Comparison of ENCODE assay signal across 8 mouse cellular contexts in genomic region chr8:72136302-72136978, GRCm38 (mm10). TPM values are rescaled to one million over a fixed set of nuclear protein-coding genes. Genes with fewer than 3 reads are reported as not detected.
DNase-seq lines count a peak whose midpoint lies in the region; ATAC-seq and TF ChIP-seq lines count a peak whose summit lies in the region.

No protein-coding gene starts in this region.

- peak in 1 of 2 experiments; percentile 18 for DNase-seq in left cerebral cortex, adult 2 months (ENCODE audit: extremely low spot score in 1 of 2, low spot score in 2 of 2)
- DNase-seq in left cerebral cortex, adult 11 months (ENCODE audit: low spot score), result no peak
- DNase-seq in embryo, embryonic 10.5 days (ENCODE audit: low spot score), result peak; percentile 93
- DNase-seq in heart, adult 8-10 months (ENCODE audit: low spot score), result peak; percentile 91
- peak; percentile 90 for DNase-seq in kidney, adult 2 months
- peak; percentile 59 for DNase-seq in lung, adult 2 months
- peak; percentile 86 for DNase-seq in thymus, adult 2 months

- no peaks in the 10 kb centered on the region for H3K36me3 ChIP-seq in kidney, adult 2 months (ENCODE audit: control insufficient read depth, insufficient read depth, low read length)
- peaks cover 14% of the 10 kb centered on the region for H3K36me3 ChIP-seq in neural tube, embryonic 14.5 days (ENCODE audit: control insufficient read depth, insufficient read depth, low read length)
- peaks cover 18% of the 10 kb centered on the region for H3K36me3 ChIP-seq in thymus, adult 2 months (ENCODE audit: control insufficient read depth, insufficient read depth, low read length)

- H3K4me1 ChIP-seq in kidney, adult 2 months (ENCODE audit: control insufficient read depth, insufficient read depth, low read length), result no peaks in the 10 kb centered on the region; the same call in 1 of the 2 replicates
- peaks cover 10% of the 10 kb centered on the region for H3K4me1 ChIP-seq in lung, adult 2 months (ENCODE audit: control insufficient read depth, insufficient read depth, low read length)
- 0 out of 2 replicates have a peak, but pooled peaks cover 4% of the 10 kb centered on the region for H3K4me1 ChIP-seq in neural tube, embryonic 14.5 days (ENCODE audit: control insufficient read depth, insufficient read depth, low read length)
- H3K4me1 ChIP-seq in thymus, adult 2 months (replicated peaks; ENCODE audit: control insufficient read depth, insufficient read depth, low read length), result peaks cover 27% of the 10 kb centered on the region

- H3K9ac ChIP-seq in neural tube, embryonic 14.5 days (replicated peaks; ENCODE audit: low read depth, low read length), result peak overlapping the region; percentile 90

- intact Hi-C loops in left cerebral cortex, adult 2 months (cut with DNase I), result loop anchor here (10.0 kb wide), 2 partner anchors 212 to 462 kb away; partner anchors contain the start of genes Jak3 and Unc13a

- no peak for TF ChIP-seq CTCF in left cerebral cortex, adult 2 months (IDR thresholded peaks at IDR 0.05)
- TF ChIP-seq CTCF in kidney, adult 2 months (conservative IDR thresholded peaks at IDR 0.05; ENCODE audit: insufficient read depth, insufficient read length, low read depth, low read length), result no peak
- no peak for TF ChIP-seq CTCF in lung, adult 2 months (IDR thresholded peaks at IDR 0.05; ENCODE audit: insufficient read depth, low read length)
- TF ChIP-seq CTCF in thymus, adult 2 months (IDR thresholded peaks at IDR 0.05; ENCODE audit: borderline replicate concordance, control insufficient read depth, extremely low read depth, insufficient read depth, low read length, poor library complexity), result no peak

- peak overlapping the region; percentile 73 for H3K4me2 ChIP-seq in neural tube, embryonic 14.5 days (ENCODE audit: low read depth, low read length)

- H3K9me3 ChIP-seq in neural tube, embryonic 14.5 days (ENCODE audit: control insufficient read depth, low read length), result no peaks in the 10 kb centered on the region

- ATAC-seq in neural tube, embryonic 14.5 days (ENCODE audit: low read depth), result peak; percentile 32; the same call in 1 of the 2 replicates

- WGBS in kidney, adult 2 months, result 5% methylated on average over 18 of the region's 18 CpGs
- WGBS in lung, adult 2 months, result 1% methylated on average over 18 of the region's 18 CpGs
- WGBS in neural tube, embryonic 14.5 days, result 1% methylated on average over 18 of the region's 18 CpGs
- WGBS in thymus, adult 2 months, result under 1% methylated on average over 18 of the region's 18 CpGs

- peak overlapping the region; percentile 57 for H3K4me3 ChIP-seq in left cerebral cortex, adult 2 months
- H3K4me3 ChIP-seq in kidney, adult 2 months (ENCODE audit: insufficient read depth, low read depth, low read length), result peak overlapping the region; percentile 93
- peak overlapping the region; percentile 90 for H3K4me3 ChIP-seq in lung, adult 2 months (replicated peaks; ENCODE audit: extremely low read depth, low read depth, low read length)
- H3K4me3 ChIP-seq in neural tube, embryonic 14.5 days (ENCODE audit: low read depth, low read length), result peak overlapping the region; percentile 81
- peak overlapping the region; percentile 69 for H3K4me3 ChIP-seq in thymus, adult 2 months (ENCODE audit: control insufficient read depth, insufficient read depth, low read length)

- peak overlapping the region; percentile 79 for H3K27ac ChIP-seq in left cerebral cortex, adult 2 months
- peak overlapping the region; percentile 87 for H3K27ac ChIP-seq in kidney, adult 2 months (ENCODE audit: insufficient read depth, low read depth, low read length)
- peak overlapping the region; percentile 68 for H3K27ac ChIP-seq in neural tube, embryonic 14.5 days (ENCODE audit: low read depth, low read length)
- H3K27ac ChIP-seq in thymus, adult 2 months (ENCODE audit: control insufficient read depth, insufficient read depth, low read length), result peak overlapping the region; percentile 96

- no peaks in the 10 kb centered on the region for H3K27me3 ChIP-seq in kidney, adult 2 months (replicated peaks; ENCODE audit: control insufficient read depth, insufficient read depth, low read length)
- no peaks in the 10 kb centered on the region for H3K27me3 ChIP-seq in neural tube, embryonic 14.5 days (ENCODE audit: control insufficient read depth, insufficient read depth, low read length)
- no peaks in the 10 kb centered on the region for H3K27me3 ChIP-seq in thymus, adult 2 months (ENCODE audit: control insufficient read depth, insufficient read depth, low read length)

- TF ChIP-seq POLR2A in kidney, adult 2 months (IDR thresholded peaks at IDR 0.05; ENCODE audit: low read depth, low read length), result no peak
- peak; percentile 61; the same call in 1 of the 2 replicates for TF ChIP-seq POLR2A in lung, adult 2 months (IDR thresholded peaks at IDR 0.05; ENCODE audit: borderline replicate concordance, extremely low read depth, low read depth, low read length)
- TF ChIP-seq POLR2A in thymus, adult 2 months (IDR thresholded peaks at IDR 0.05; ENCODE audit: control insufficient read depth, extremely low read depth, insufficient read depth, low read length, poor library complexity), result no peak

RNA-seq across cellular contexts. Expression of gene Tpm4, which starts 1.7 kb away (rescaled TPM):
- total RNA-seq in left cerebral cortex, adult 2 months (2021), result 10 to 100 TPM; 24.9 to 29.7 TPM
- total RNA-seq in heart, adult 8-10 months (2022), result 100 to 1,000 TPM in 1 of 4 experiments, 10 to 100 TPM in 3; 58.6 to 106 (median 81.9) TPM
- 43.9 and 55.7 TPM in 2 replicates for polyA plus RNA-seq in kidney, adult 2 months (2012; rRNA removed)
- 139 and 170 TPM in 2 replicates for polyA plus RNA-seq in lung, adult 2 months (2012; rRNA removed)
- polyA plus RNA-seq in neural tube, embryonic 14.5 days (2014; fragmentation: Nextera tagmentation; extraction: Ambion mirVana), result 102 and 174 TPM in 2 replicates
- polyA plus RNA-seq in thymus, adult 2 months (2012; rRNA removed), result 47.7 and 55.6 TPM in 2 replicates

RNA-seq across cellular contexts. Expression of gene Rab8a, which starts 24.6 kb away (rescaled TPM):
- total RNA-seq in left cerebral cortex, adult 2 months (2021), result 10 to 100 TPM; 32.4 to 37.9 TPM
- total RNA-seq in heart, adult 8-10 months (2022), result 10 to 100 TPM; 14.6 to 25.3 (median 19.5) TPM
- polyA plus RNA-seq in kidney, adult 2 months (2012; rRNA removed), result 112 and 148 TPM in 2 replicates
- polyA plus RNA-seq in lung, adult 2 months (2012; rRNA removed), result 39.1 and 67.4 TPM in 2 replicates
- polyA plus RNA-seq in neural tube, embryonic 14.5 days (2014; fragmentation: Nextera tagmentation; extraction: Ambion mirVana), result 53.2 and 67.9 TPM in 2 replicates
- 95.8 and 112 TPM in 2 replicates for polyA plus RNA-seq in thymus, adult 2 months (2012; rRNA removed)

RNA-seq across cellular contexts. Expression of gene Olfr374, which starts 29.6 kb away (rescaled TPM):
- total RNA-seq in left cerebral cortex, adult 2 months (2021), result not detected
- total RNA-seq in heart, adult 8-10 months (2022), result not detected
- polyA plus RNA-seq in kidney, adult 2 months (2012; rRNA removed), result not detected in 2 replicates
- not detected in 2 replicates for polyA plus RNA-seq in lung, adult 2 months (2012; rRNA removed)
- 0.04 TPM in 1 of 2 replicates, not detected in the other for polyA plus RNA-seq in neural tube, embryonic 14.5 days (2014; fragmentation: Nextera tagmentation; extraction: Ambion mirVana)
- polyA plus RNA-seq in thymus, adult 2 months (2012; rRNA removed), result 0.17 and 0.27 TPM in 2 replicates

RNA-seq across cellular contexts. Expression of gene Hsh2d, which starts 53.0 kb away (rescaled TPM):
- not detected for total RNA-seq in left cerebral cortex, adult 2 months (2021)
- not detected for total RNA-seq in heart, adult 8-10 months (2022)
- polyA plus RNA-seq in kidney, adult 2 months (2012; rRNA removed), result 0.14 and 1.9 TPM in 2 replicates
- 1.6 and 1.8 TPM in 2 replicates for polyA plus RNA-seq in lung, adult 2 months (2012; rRNA removed)
- not detected in 2 replicates for polyA plus RNA-seq in neural tube, embryonic 14.5 days (2014; fragmentation: Nextera tagmentation; extraction: Ambion mirVana)
- 11.9 and 13.2 TPM in 2 replicates for polyA plus RNA-seq in thymus, adult 2 months (2012; rRNA removed)

RNA-seq across cellular contexts. Expression of gene Olfr373, which starts 53.5 kb away (rescaled TPM):
- not detected for total RNA-seq in left cerebral cortex, adult 2 months (2021)
- not detected for total RNA-seq in heart, adult 8-10 months (2022)
- polyA plus RNA-seq in kidney, adult 2 months (2012; rRNA removed), result not detected in 2 replicates
- polyA plus RNA-seq in lung, adult 2 months (2012; rRNA removed), result not detected in 2 replicates
- not detected in 2 replicates for polyA plus RNA-seq in neural tube, embryonic 14.5 days (2014; fragmentation: Nextera tagmentation; extraction: Ambion mirVana)
- polyA plus RNA-seq in thymus, adult 2 months (2012; rRNA removed), result 0.32 TPM in 1 of 2 replicates, not detected in the other
